In the genomic region with DNA sequence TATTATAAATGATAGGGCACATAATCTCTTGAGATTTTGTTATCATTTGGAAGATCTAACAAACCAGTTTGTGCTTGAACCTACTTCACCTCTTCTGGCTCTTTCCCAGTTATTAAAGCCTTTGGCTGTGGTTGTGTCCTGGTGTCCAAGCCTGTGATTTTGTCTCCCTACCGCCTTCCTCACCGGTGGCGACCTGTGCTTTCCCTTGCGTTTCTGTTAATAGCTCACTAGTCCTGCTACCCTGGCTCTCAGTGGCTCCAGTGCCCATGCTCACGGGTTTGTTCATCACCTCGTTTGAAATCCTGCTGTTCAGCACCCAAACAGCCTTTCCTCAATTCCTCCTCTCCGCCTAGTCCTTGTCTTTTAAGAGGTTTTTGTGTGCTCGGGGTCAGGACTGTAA, we compare ENCODE assay signal across 15 mouse cellular contexts.
"Had no signal": no experiment of that assay in that cellular context is flagged by ENCODE, and none has a peak within 500 bp of the region (broad histone marks: within the 10 kb centered on the region; RNA-seq: fewer than 3 reads in every experiment).

No protein-coding gene starts in this region.

- H3K27me3 ChIP-seq: midbrain, embryonic 12.5 days; neural tube, embryonic 12.5 days; stomach, embryonic 15.5 days had no signal

- ATAC-seq: midbrain, embryonic 16.5 days had no signal

- H3K4me3 ChIP-seq: midbrain, embryonic 10.5 days; midbrain, embryonic 12.5 days; neural tube, embryonic 12.5 days; stomach, embryonic 15.5 days had no signal

- H3K4me1 ChIP-seq: midbrain, embryonic 10.5 days; stomach, embryonic 15.5 days had no signal

- H3K27ac ChIP-seq: midbrain, embryonic 10.5 days; midbrain, embryonic 12.5 days; neural tube, embryonic 12.5 days; stomach, embryonic 15.5 days; stomach, postnatal 0 days had no signal

- H3K9me3 ChIP-seq: midbrain, embryonic 10.5 days; midbrain, embryonic 12.5 days; neural tube, embryonic 12.5 days; stomach, embryonic 15.5 days had no signal

- H3K9ac ChIP-seq: lung, embryonic 14.5 days; midbrain, embryonic 12.5 days; neural tube, embryonic 12.5 days; stomach, embryonic 15.5 days had no signal

- DNase-seq: lung, adult 18-20 months; lung, embryonic 14.5 days; lung, postnatal 10 days; lung, postnatal 4 days; midbrain, embryonic 14.5 days; right cerebral cortex, postnatal 14 days; thymus, adult 2 months; thymus, postnatal 25 days; thymus, postnatal 4 days had no signal

- H3K4me2 ChIP-seq: lung, embryonic 14.5 days; midbrain, embryonic 12.5 days; neural tube, embryonic 12.5 days; stomach, embryonic 15.5 days had no signal

- H3K36me3 ChIP-seq: midbrain, embryonic 10.5 days; midbrain, embryonic 12.5 days; neural tube, embryonic 12.5 days; stomach, embryonic 15.5 days had no signal
